Mouse (Mus musculus) small intestine, adult 2 months (tissue): Measurements from ENCODE around the gene Ctbp2.

Experiments used
- CTCF ChIP-seq: fragments of 200-500 bp; IDR thresholded peaks from 2 replicates; pipeline ENCODE4 v1.5.1; 2012; ENCODE audit warnings: low read depth, mild to moderate bottlenecking, control low read depth, inconsistent platforms, low read length, moderate library complexity, mixed read lengths; ENCODE audit not compliant: insufficient replicate concordance, insufficient read length; ENCODE audit errors: extremely low read depth
- POLR2A ChIP-seq: fragments of 200-500 bp; IDR thresholded peaks from 2 replicates; pipeline ENCODE4 v1.6.1; 2012; ENCODE audit warnings: low read depth, mild to moderate bottlenecking, control low read depth, inconsistent platforms, low read length, moderate library complexity

DNA sequence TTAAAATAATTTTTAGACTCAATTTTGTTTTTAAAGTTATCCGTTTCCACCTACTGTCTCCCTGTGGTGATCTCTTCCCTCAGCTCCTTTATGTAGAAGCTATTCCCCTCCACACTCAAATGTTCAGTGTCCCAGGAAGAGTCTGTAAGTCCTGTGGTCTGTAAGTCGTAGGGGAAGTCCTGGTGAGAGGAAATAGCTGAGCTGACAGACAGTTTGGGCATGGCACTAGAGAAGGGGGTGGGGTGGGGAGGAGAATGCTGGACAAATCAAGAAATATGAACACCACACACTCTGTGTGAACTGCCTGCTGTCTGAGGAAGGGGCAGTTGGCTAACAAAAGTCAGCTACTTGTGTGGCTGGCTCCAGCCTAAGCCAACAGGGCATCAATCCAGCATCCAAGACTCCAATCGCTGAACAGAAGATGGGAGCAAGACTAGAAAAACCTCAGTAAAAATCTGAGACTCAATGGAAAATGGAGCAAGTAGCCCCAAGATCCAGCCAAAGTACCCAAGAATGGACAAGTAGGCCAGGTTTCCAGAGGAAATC lies 76.0 kb downstream of the Ctbp2 start:
- TF ChIP-seq CTCF (no peak), POLR2A (no peak)
